Mouse (Mus musculus): ENCODE measurements around the gene Foxd1. TPM values are rescaled to one million over a fixed set of nuclear protein-coding genes. Genes with fewer than 3 reads are reported as not detected.

Gene Foxd1
- polyA plus RNA-seq, 1 experiment from 2014 or later: 2.9 TPM

- peaks cover 100% of the 10 kb centered on the region for H3K27me3 ChIP-seq (ENCODE audit: poor library complexity, severe bottlenecking)
- peak overlapping the region; percentile 65 for H3K4me3 ChIP-seq
- H3K36me3 ChIP-seq (replicated peaks): no peaks in the 10 kb centered on the region
- 1% methylated on average over 18 of the region's 18 CpGs for WGBS
- peak; percentile 25 for DNase-seq (ENCODE audit: extremely low spot score, low spot score)
- H3K9me3 ChIP-seq: no peaks in the 10 kb centered on the region
- H3K27ac ChIP-seq: peak overlapping the region; percentile 76
- peaks cover 56% of the 10 kb centered on the region for H3K4me1 ChIP-seq
Measured at GRCm38 (mm10) chr13:98357433-98358423, 3.7 kb downstream of the Foxd1 start.

- H3K4me1 ChIP-seq: peaks cover 56% of the 10 kb centered on the region
- peak; percentile 66 for DNase-seq (ENCODE audit: extremely low spot score, low spot score)
- no peaks in the 10 kb centered on the region for H3K9me3 ChIP-seq
- H3K36me3 ChIP-seq (replicated peaks): no peaks in the 10 kb centered on the region
- H3K27ac ChIP-seq: peak overlapping the region; percentile 76
- peak overlapping the region; percentile 65 for H3K4me3 ChIP-seq
- H3K27me3 ChIP-seq (ENCODE audit: poor library complexity, severe bottlenecking): peaks cover 100% of the 10 kb centered on the region
- under 1% methylated on average over 23 of the region's 23 CpGs for WGBS
Measured at GRCm38 (mm10) chr13:98358424-98359181, 4.6 kb downstream of the Foxd1 start.

- peak overlapping the region; percentile 51; the same call in 1 of the 2 replicates for H3K27ac ChIP-seq
- DNase-seq (ENCODE audit: extremely low spot score, low spot score): peak; percentile 33
- WGBS: 1% methylated on average over 6 of the region's 8 CpGs
- peaks cover 50% of the 10 kb centered on the region for H3K4me1 ChIP-seq
- no peaks in the 10 kb centered on the region for H3K36me3 ChIP-seq (replicated peaks)
- peak overlapping the region; percentile 18; the same call in 1 of the 2 replicates for H3K4me3 ChIP-seq
- no peaks in the 10 kb centered on the region for H3K9me3 ChIP-seq
- H3K27me3 ChIP-seq (ENCODE audit: poor library complexity, severe bottlenecking): peaks cover 100% of the 10 kb centered on the region
Measured at GRCm38 (mm10) chr13:98359337-98359736, 5.3 kb downstream of the Foxd1 start.

- H3K27me3 ChIP-seq (ENCODE audit: poor library complexity, severe bottlenecking): peaks cover 100% of the 10 kb centered on the region
- H3K27ac ChIP-seq: no peak overlapping the region
- H3K4me1 ChIP-seq: peaks cover 46% of the 10 kb centered on the region
- DNase-seq (ENCODE audit: extremely low spot score, low spot score): peak; percentile 20
- H3K9me3 ChIP-seq: no peaks in the 10 kb centered on the region
- 2% methylated on average over 6 of the region's 6 CpGs for WGBS
- H3K36me3 ChIP-seq (replicated peaks): no peaks in the 10 kb centered on the region
- H3K4me3 ChIP-seq: no peak overlapping the region
Measured at GRCm38 (mm10) chr13:98360391-98360790, 6.3 kb downstream of the Foxd1 start.

GRCm38 (mm10) chr13:98361161-98361560 lies 7.1 kb downstream of the Foxd1 start:
- no peaks in the 10 kb centered on the region for H3K9me3 ChIP-seq
- H3K27me3 ChIP-seq (ENCODE audit: poor library complexity, severe bottlenecking): peaks cover 100% of the 10 kb centered on the region
- no peaks in the 10 kb centered on the region for H3K36me3 ChIP-seq (replicated peaks)
- H3K27ac ChIP-seq: no peak overlapping the region
- no peak for DNase-seq (ENCODE audit: extremely low spot score, low spot score)
- peaks cover 46% of the 10 kb centered on the region for H3K4me1 ChIP-seq
- WGBS: 2% methylated on average over 5 of the region's 5 CpGs
- no peak overlapping the region for H3K4me3 ChIP-seq

GRCm38 (mm10) chr13:98363046-98363445 lies 9.0 kb downstream of the Foxd1 start:
- no peaks in the 10 kb centered on the region for H3K9me3 ChIP-seq
- peaks cover 100% of the 10 kb centered on the region for H3K27me3 ChIP-seq (ENCODE audit: poor library complexity, severe bottlenecking)
- no peak overlapping the region for H3K27ac ChIP-seq
- 3% methylated on average over 4 of the region's 4 CpGs for WGBS
- H3K36me3 ChIP-seq (replicated peaks): no peaks in the 10 kb centered on the region
- H3K4me3 ChIP-seq: no peak overlapping the region
- peak; percentile 27 for DNase-seq (ENCODE audit: extremely low spot score, low spot score)
- peaks cover 59% of the 10 kb centered on the region for H3K4me1 ChIP-seq

- 2% methylated on average over 8 of the region's 8 CpGs for WGBS
- H3K4me3 ChIP-seq: no peak overlapping the region
- H3K4me1 ChIP-seq: peaks cover 43% of the 10 kb centered on the region
- no peaks in the 10 kb centered on the region for H3K9me3 ChIP-seq
- H3K27me3 ChIP-seq (ENCODE audit: poor library complexity, severe bottlenecking): peaks cover 100% of the 10 kb centered on the region
- no peak for DNase-seq (ENCODE audit: extremely low spot score, low spot score)
- H3K27ac ChIP-seq: no peak overlapping the region
- no peaks in the 10 kb centered on the region for H3K36me3 ChIP-seq (replicated peaks)
Measured at GRCm38 (mm10) chr13:98365081-98365480, 11.0 kb downstream of the Foxd1 start.

GRCm38 (mm10) chr13:98365766-98366421 lies 11.9 kb downstream of the Foxd1 start:
- DNase-seq (ENCODE audit: extremely low spot score, low spot score): peak; percentile 69
- Histone ChIP-seq H3K36me3 (replicated peaks) (no peaks in the 10 kb centered on the region), H3K27me3 (ENCODE audit: poor library complexity, severe bottlenecking) (peaks cover 100% of the 10 kb centered on the region), H3K4me1 (peaks cover 39% of the 10 kb centered on the region), H3K9me3 (no peaks in the 10 kb centered on the region), H3K27ac (peak overlapping the region; percentile 80), H3K4me3 (peak overlapping the region; percentile 44)
- under 1% methylated on average over 52 of the region's 52 CpGs for WGBS

- WGBS: under 1% methylated on average over 43 of the region's 43 CpGs
- H3K36me3 ChIP-seq (replicated peaks): no peaks in the 10 kb centered on the region
- H3K27ac ChIP-seq: peak overlapping the region; percentile 80
- H3K4me1 ChIP-seq: peaks cover 39% of the 10 kb centered on the region
- H3K27me3 ChIP-seq (ENCODE audit: poor library complexity, severe bottlenecking): peaks cover 100% of the 10 kb centered on the region
- H3K4me3 ChIP-seq: peak overlapping the region; percentile 44
- H3K9me3 ChIP-seq: no peaks in the 10 kb centered on the region
- peak; percentile 53 for DNase-seq (ENCODE audit: extremely low spot score, low spot score)
Measured at GRCm38 (mm10) chr13:98366469-98367275, 12.6 kb downstream of the Foxd1 start.

GRCm38 (mm10) chr13:98367601-98368000 lies 13.6 kb downstream of the Foxd1 start:
- no peaks in the 10 kb centered on the region for H3K36me3 ChIP-seq (replicated peaks)
- no peak overlapping the region for H3K4me3 ChIP-seq
- peaks cover 100% of the 10 kb centered on the region for H3K27me3 ChIP-seq (ENCODE audit: poor library complexity, severe bottlenecking)
- no peaks in the 10 kb centered on the region for H3K9me3 ChIP-seq
- 2% methylated on average over 3 of the region's 3 CpGs for WGBS
- H3K27ac ChIP-seq: no peak overlapping the region
- peaks cover 36% of the 10 kb centered on the region for H3K4me1 ChIP-seq
- DNase-seq (ENCODE audit: extremely low spot score, low spot score): no peak

GRCm38 (mm10) chr13:98369046-98369445 lies 15.0 kb downstream of the Foxd1 start:
- peak; percentile 29 for DNase-seq (ENCODE audit: extremely low spot score, low spot score)
- Histone ChIP-seq H3K36me3 (replicated peaks) (no peaks in the 10 kb centered on the region), H3K4me1 (peaks cover 32% of the 10 kb centered on the region), H3K27me3 (ENCODE audit: poor library complexity, severe bottlenecking) (peaks cover 100% of the 10 kb centered on the region), H3K9me3 (no peaks in the 10 kb centered on the region), H3K4me3 (no peak overlapping the region), H3K27ac (no peak overlapping the region)
- 2% methylated on average over 6 of the region's 6 CpGs for whole genome bisulfite sequencing

- Histone ChIP-seq H3K36me3 (replicated peaks) (no peaks in the 10 kb centered on the region), H3K27me3 (ENCODE audit: poor library complexity, severe bottlenecking) (peaks cover 68% of the 10 kb centered on the region), H3K4me1 (peaks cover 6% of the 10 kb centered on the region), H3K27ac (no peak overlapping the region), H3K4me3 (no peak overlapping the region), H3K9me3 (no peaks in the 10 kb centered on the region)
- 59% methylated on average over 8 of the region's 8 CpGs for WGBS
- no peak for DNase-seq (ENCODE audit: extremely low spot score, low spot score)
Measured at GRCm38 (mm10) chr13:98374560-98374959, 20.5 kb downstream of the Foxd1 start.
